Mouse (Mus musculus) heart, postnatal 25 days (tissue): ENCODE data around the gene Ccdc110. TPM values are rescaled to one million over a fixed set of nuclear protein-coding genes. Genes with fewer than 3 reads are reported as not detected.

Experiments
- DNase-seq: peaks from one replicate; pipeline ENCODE4 v3.0.0; 2022; ENCODE audit warnings: low spot score
- intact Hi-C: fragments of 180-260 bp; cut with DNase I; formaldehyde crosslinking; loops from one replicate; pipeline ENCODE4 v1.15.1; 2025
- total RNA-seq, 2 experiments: library from RNA; stranded (reverse); gene quantifications; 2 replicates each; pipeline ENCODE4 v1.2.3; 2021

Gene Ccdc110
- not detected for total RNA-seq

- intact Hi-C loops, result loop anchor here (1.0 to 5.0 kb wide), 4 partner anchors 52 to 497 kb away; no protein-coding TSS in a partner anchor
- peak; percentile 86 for DNase-seq
These were observed at the start of gene Ccdc110 for GRCm38 (mm10) chr8:45934582-45935014. Ccdc110 (plus strand) TSS chr8:45934619.

- DNase-seq, result peak; percentile 53
- intact Hi-C loops, result loop anchor here (2.0 kb wide), 2 partner anchors 38 to 68 kb away; no protein-coding TSS in a partner anchor
These were observed 49.2 kb upstream of the Ccdc110 start, which contains the start of gene Pdlim3 for GRCm38 (mm10) chr8:45885202-45885685. Pdlim3 (plus strand) TSS chr8:45885461.

GRCm38 (mm10) chr8:45885775-45886174 is 48.6 kb upstream of the Ccdc110 start:
- intact Hi-C loops, result loop anchor here (2.0 kb wide), 2 partner anchors 39 to 69 kb away; no protein-coding TSS in a partner anchor
- DNase-seq, result no peak

GRCm38 (mm10) chr8:45889737-45890136 is 44.7 kb upstream of the Ccdc110 start:
- intact Hi-C loops, result no loop called here
- no peak for DNase-seq

DNA sequence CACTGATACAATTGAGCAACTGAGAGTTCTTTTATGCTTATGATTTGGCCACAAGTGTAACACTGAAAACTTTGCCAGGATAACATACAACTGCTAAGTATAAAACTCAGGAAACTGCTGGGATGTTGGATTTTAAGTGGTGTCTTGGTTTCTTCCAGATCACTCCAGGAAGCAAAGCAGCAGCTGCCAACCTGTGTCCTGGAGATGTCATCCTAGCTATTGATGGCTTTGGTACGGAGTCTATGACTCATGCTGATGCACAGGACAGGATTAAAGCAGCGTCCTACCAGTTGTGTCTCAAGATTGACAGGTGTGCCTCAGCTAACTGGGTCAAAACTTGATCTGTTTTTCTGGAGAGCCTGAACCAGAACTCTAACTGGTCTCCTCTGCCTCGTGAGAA is 37.8 kb upstream of the Ccdc110 start:
- intact Hi-C loops, result no loop called here
- DNase-seq, result no peak

DNA sequence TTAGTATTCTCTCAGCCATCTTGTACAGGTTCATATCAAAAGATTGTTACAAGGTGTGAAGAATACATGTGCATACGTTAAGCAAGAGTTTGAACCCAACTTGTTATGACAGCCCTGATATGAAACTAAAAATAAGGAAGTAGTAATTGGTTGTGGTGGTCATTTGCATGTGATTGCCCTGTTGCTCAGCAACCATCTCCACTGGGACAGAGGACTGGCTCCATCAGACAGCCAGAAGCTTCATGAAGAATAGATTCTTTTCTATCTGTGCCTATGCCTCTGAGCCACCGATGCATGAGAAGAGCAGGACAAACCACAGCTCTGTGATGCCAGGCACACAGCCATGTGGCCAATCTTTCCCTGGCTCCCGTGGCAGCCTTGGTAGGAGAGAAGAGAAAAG is 34.6 kb upstream of the Ccdc110 start:
- no peak for DNase-seq
- intact Hi-C loops, result no loop called here

- intact Hi-C loops, result no loop called here
- DNase-seq, result no peak
These were observed 32.8 kb upstream of the Ccdc110 start for GRCm38 (mm10) chr8:45901626-45902025.

GRCm38 (mm10) chr8:45903659-45904058 is 30.8 kb upstream of the Ccdc110 start:
- intact Hi-C loops, result no loop called here
- DNase-seq, result no peak

- intact Hi-C loops, result no loop called here
- no peak for DNase-seq
These were observed 28.7 kb upstream of the Ccdc110 start for GRCm38 (mm10) chr8:45905591-45906250.

DNA sequence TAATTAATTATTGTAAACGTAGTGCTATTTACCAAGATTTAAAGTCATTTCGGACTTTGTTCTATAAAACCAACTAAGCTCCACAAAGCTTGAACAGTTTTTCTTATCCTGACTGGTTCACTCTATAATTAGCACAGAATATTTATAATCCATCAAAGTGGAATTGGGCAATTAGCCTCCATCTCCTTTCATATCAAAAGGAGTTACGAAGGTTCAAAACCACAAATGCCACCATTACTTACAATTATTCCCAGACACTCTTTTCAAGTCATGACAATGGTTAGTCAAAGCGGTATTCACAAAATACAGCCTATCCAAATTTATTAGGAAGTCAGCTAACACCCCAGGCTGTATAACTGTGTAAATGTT is 28.2 kb upstream of the Ccdc110 start:
- no peak for DNase-seq

DNA sequence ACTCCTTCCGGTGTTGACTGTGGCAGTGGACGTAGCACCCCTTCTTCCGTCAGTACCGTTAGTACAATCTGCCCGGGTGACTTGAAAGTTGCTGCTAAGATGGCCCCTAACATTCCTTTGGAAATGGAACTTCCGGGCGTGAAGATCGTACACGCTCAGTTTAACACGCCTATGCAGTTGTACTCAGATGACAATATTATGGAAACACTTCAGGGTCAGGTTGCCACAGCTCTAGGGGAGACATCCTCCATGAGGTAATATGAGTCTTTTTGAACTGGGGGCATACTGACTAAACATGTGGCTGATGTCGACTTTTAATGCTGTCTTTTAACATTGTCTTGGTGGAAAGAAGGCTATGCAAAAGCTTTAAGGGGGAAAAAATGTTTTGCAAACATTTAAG is 20.7 kb upstream of the Ccdc110 start:
- intact Hi-C loops, result no loop called here
- DNase-seq, result no peak

More for the DNA sequence above, 28.2 kb upstream of the Ccdc110 start:
- intact Hi-C loops, result no loop called here

- no peak for DNase-seq
- intact Hi-C loops, result no loop called here
These were observed 17.9 kb upstream of the Ccdc110 start for GRCm38 (mm10) chr8:45916496-45916895.

DNA sequence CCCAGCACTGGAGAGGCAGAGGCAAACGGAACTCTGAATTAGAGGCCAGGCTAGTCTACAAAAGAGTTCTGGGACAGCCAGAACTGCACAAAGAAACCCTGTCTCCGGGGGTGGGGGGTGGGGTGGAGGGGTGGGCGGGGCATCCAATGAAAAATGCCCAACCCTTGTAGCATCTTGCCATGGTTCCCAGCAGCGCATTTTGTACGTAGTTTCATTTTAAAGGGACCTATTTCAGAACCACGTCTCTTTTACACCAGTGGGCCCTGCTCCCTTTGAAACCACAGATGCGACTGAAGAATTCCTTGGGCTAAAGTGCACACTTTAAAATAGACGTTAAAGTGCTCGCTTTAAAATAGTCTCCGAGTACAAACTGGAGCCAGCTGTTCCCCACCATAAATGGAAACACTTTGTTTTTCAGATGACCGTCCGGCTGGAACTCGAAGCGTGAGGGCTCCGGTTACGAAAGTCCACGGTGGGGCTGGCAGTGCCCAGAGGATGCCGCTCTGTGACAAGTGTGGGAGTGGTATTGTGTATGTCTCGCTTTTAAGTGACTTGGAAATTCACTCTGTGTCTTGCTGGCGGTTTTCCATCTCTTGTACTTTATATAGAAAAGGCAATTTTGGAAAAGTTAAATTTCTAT is 17.3 kb upstream of the Ccdc110 start:
- intact Hi-C loops, result no loop called here
- no peak for DNase-seq

GRCm38 (mm10) chr8:45918891-45919290 is 15.5 kb upstream of the Ccdc110 start:
- no peak for DNase-seq
- intact Hi-C loops, result no loop called here

- DNase-seq, result no peak
- intact Hi-C loops, result no loop called here
These were observed 14.0 kb upstream of the Ccdc110 start for GRCm38 (mm10) chr8:45920392-45920791.

- intact Hi-C loops, result no loop called here
- DNase-seq, result no peak
These were observed 12.3 kb upstream of the Ccdc110 start for GRCm38 (mm10) chr8:45922116-45922515.

- DNase-seq, result no peak
- intact Hi-C loops, result no loop called here
These were observed 2.6 kb downstream of the Ccdc110 start for GRCm38 (mm10) chr8:45936986-45937385.

- intact Hi-C loops, result no loop called here
- DNase-seq, result no peak
These were observed 11.9 kb downstream of the Ccdc110 start for GRCm38 (mm10) chr8:45946283-45946682.

GRCm38 (mm10) chr8:45950622-45951021 is 16.2 kb downstream of the Ccdc110 start:
- no peak for DNase-seq
- intact Hi-C loops, result no loop called here

GRCm38 (mm10) chr8:45970894-45971293 is 36.5 kb downstream of the Ccdc110 start:
- intact Hi-C loops, result loop anchor here (10.0 kb wide), 1 partner anchor 584 kb away; the partner anchor contains the start of gene Cenpu

GRCm38 (mm10) chr8:45973988-45974505 is 39.6 kb downstream of the Ccdc110 start:
- intact Hi-C loops, result loop anchor here (10.0 kb wide), 1 partner anchor 581 kb away; the partner anchor contains the start of gene Cenpu
- DNase-seq, result no peak

More at GRCm38 (mm10) chr8:45970894-45971293, 36.5 kb downstream of the Ccdc110 start:
- no peak for DNase-seq
